Mouse (Mus musculus) liver, embryonic 14.5 days (tissue): ENCODE measurements around the gene Zc3h13.

Experiments used
- CTCF ChIP-seq: IDR thresholded peaks from 2 replicates; pipeline ENCODE4 v1.5.1; 2016; ENCODE audit warnings: antibody characterized with exemption, low read depth, control low read depth
- EP300 ChIP-seq: IDR thresholded peaks from 2 replicates; pipeline ENCODE4 v1.6.1; 2016; ENCODE audit warnings: antibody characterized with exemption, low read depth

- TF ChIP-seq CTCF: no peak
- TF ChIP-seq EP300: no peak
Observed at GRCm38 (mm10) chr14:75246024-75247000, 37.9 kb upstream of the Zc3h13 start.
